Mouse (Mus musculus): Measurements from ENCODE around the gene Tmem256. TPM values are rescaled to one million over a fixed set of nuclear protein-coding genes. Genes with fewer than 3 reads are reported as not detected.
A peak's percentile ranks its signal among the peaks of the same experiment; 100 is the strongest.

Gene Tmem256
- 203 and 206 TPM in 2 replicates for total RNA-seq (2012; rRNA removed)
- total RNA-seq (2014; rRNA removed): 262 and 327 TPM in 2 replicates
- 185 and 218 TPM in 2 replicates for polyA plus RNA-seq (2012; ENCODE audit: insufficient read length, low read depth)

- Histone ChIP-seq H3K4me1 (ENCODE audit: control insufficient read depth in 1 of 2, insufficient read depth in 2 of 2) (peaks cover 10 to 23% of the 10 kb centered on the region in 2 experiments), H3K27ac (ENCODE audit: insufficient read depth, low read depth) (no peak within 1 kb of the TSS; the same call in 1 of the 2 replicates), H3K36me3 (replicated peaks in 1 of 2; ENCODE audit: control insufficient read depth in 1 of 2, insufficient read depth in 1 of 2, low read length in 1 of 2) (peaks cover 3 to 9% of the 10 kb centered on the region in 2 experiments), H3K79me2 (replicated peaks; ENCODE audit: control insufficient read depth, extremely low read depth, insufficient read depth, poor library complexity, severe bottlenecking) (no peaks in the 10 kb centered on the region), H3K27me3 (replicated peaks) (peaks cover 31% of the 10 kb centered on the region), H3K4me3 (replicated peaks in 1 of 3; ENCODE audit: low read depth in 2 of 3, low read length in 2 of 3, poor library complexity in 1 of 3) (peak within 1 kb of the TSS; percentile 62 to 100 (median 67)), H3K9ac (ENCODE audit: insufficient read depth, low read depth) (peak within 1 kb of the TSS; percentile 80), H3K4me2 (ENCODE audit: insufficient read depth, low read depth, poor library complexity, severe bottlenecking) (peak within 1 kb of the TSS; percentile 98), H3K9me3 (replicated peaks; ENCODE audit: low read length) (no peaks in the 10 kb centered on the region)
- TF ChIP-seq ELF1 (IDR thresholded peaks at IDR 0.05; ENCODE audit: low read depth, low read length): peak; percentile 67
- TF ChIP-seq POLR2A (IDR thresholded peaks at IDR 0.05; ENCODE audit: low read depth, low read length): peak; percentile 89
- TF ChIP-seq GABPA (IDR thresholded peaks at IDR 0.05; ENCODE audit: insufficient replicate concordance, low read depth, low read length): peak; percentile 92
- TF ChIP-seq MAZ (IDR thresholded peaks at IDR 0.05; ENCODE audit: low read depth, low read length): peak; percentile 25; the same call in 1 of the 2 replicates
- TF ChIP-seq NELFE (IDR thresholded peaks at IDR 0.05; ENCODE audit: low read depth, low read length): peak; percentile 93
- TF ChIP-seq MAFK (IDR thresholded peaks at IDR 0.05; ENCODE audit: insufficient replicate concordance, low read length): no peak
- peak; percentile 68; the same call in 1 of the 2 replicates for TF ChIP-seq KAT2A (IDR thresholded peaks at IDR 0.05; ENCODE audit: insufficient replicate concordance, low read length)
- peak; percentile 44; the same call in 1 of the 2 replicates for TF ChIP-seq MXI1 (IDR thresholded peaks at IDR 0.05; ENCODE audit: low read depth, low read length)
- 0 out of 2 replicates have a peak, but pooled peaks have one; percentile 38 for TF ChIP-seq MYC (IDR thresholded peaks at IDR 0.05; ENCODE audit: low read depth, low read length)
- peak; percentile 85 for TF ChIP-seq HCFC1 (IDR thresholded peaks at IDR 0.05; ENCODE audit: low read depth, low read length)
- TF ChIP-seq MEF2A (IDR thresholded peaks at IDR 0.05; ENCODE audit: borderline replicate concordance, low read depth, low read length): no peak; the same call in 1 of the 2 replicates
- no peak for TF ChIP-seq ZKSCAN1 (IDR thresholded peaks at IDR 0.05; ENCODE audit: borderline replicate concordance, low read depth, low read length)
- TF ChIP-seq SMC3 (IDR thresholded peaks at IDR 0.05; ENCODE audit: low read depth, low read length): no peak; the same call in 1 of the 2 replicates
- peak; percentile 93 for TF ChIP-seq CHD2 (IDR thresholded peaks at IDR 0.05; ENCODE audit: low read length)
- peak; percentile 90 for TF ChIP-seq BHLHE40 (IDR thresholded peaks at IDR 0.05; ENCODE audit: low read depth, low read length)
- no peak for TF ChIP-seq ZC3H11A (IDR thresholded peaks at IDR 0.05; ENCODE audit: low read depth, low read length)
- peak; percentile 56; the same call in 1 of the 2 replicates for TF ChIP-seq UBTF (IDR thresholded peaks at IDR 0.05; ENCODE audit: low read depth, low read length)
- TF ChIP-seq ZNF384 (IDR thresholded peaks at IDR 0.05; ENCODE audit: low read depth, low read length): no peak
- TF ChIP-seq TCF12 (IDR thresholded peaks at IDR 0.05; ENCODE audit: low read depth, low read length): peak; percentile 90
- TF ChIP-seq CTCF (conservative IDR thresholded peaks at IDR 0.05 in 1 of 2, IDR thresholded peaks at IDR 0.05 in 1 of 2; ENCODE audit: low read depth in 2 of 2, low read length in 2 of 2): no peak
- no peak for TF ChIP-seq PAX5 (IDR thresholded peaks at IDR 0.05; ENCODE audit: low read length)
- peak; percentile 85 for TF ChIP-seq SIN3A (IDR thresholded peaks at IDR 0.05; ENCODE audit: low read length)
- peak; percentile 70 for TF ChIP-seq TBP (conservative IDR thresholded peaks at IDR 0.05; ENCODE audit: low read depth, low read length)
- peak; percentile 83; the same call in 1 of the 2 replicates for TF ChIP-seq E2F4 (IDR thresholded peaks at IDR 0.05; ENCODE audit: insufficient replicate concordance, low read depth, low read length)
- TF ChIP-seq RAD21 (IDR thresholded peaks at IDR 0.05; ENCODE audit: low read depth, low read length): no peak
- peak; percentile 58 for TF ChIP-seq USF1 (IDR thresholded peaks at IDR 0.05; ENCODE audit: low read depth, low read length)
- peak; percentile 77; the same call in 1 of the 2 replicates for TF ChIP-seq POLR2AphosphoS2 (IDR thresholded peaks at IDR 0.05; ENCODE audit: low read depth, low read length)
- peak; percentile 75 for TF ChIP-seq MAX (IDR thresholded peaks at IDR 0.05; ENCODE audit: low read length)
- peak; percentile 82 for TF ChIP-seq ZMIZ1 (IDR thresholded peaks at IDR 0.05; ENCODE audit: low read depth, low read length)
- TF ChIP-seq EP300 (IDR thresholded peaks at IDR 0.05; ENCODE audit: low read length): 0 out of 2 replicates have a peak, but pooled peaks have one; percentile 12
- no peak for TF ChIP-seq NRF1 (IDR thresholded peaks at IDR 0.05; ENCODE audit: low read depth, low read length)
- no peak; the same call in 1 of the 2 replicates for TF ChIP-seq IRF4 (IDR thresholded peaks at IDR 0.05; ENCODE audit: low read depth, low read length)
- no peak for TF ChIP-seq CHD1 (IDR thresholded peaks at IDR 0.05; ENCODE audit: low read depth, low read length)
- TF ChIP-seq JUND (conservative IDR thresholded peaks at IDR 0.05; ENCODE audit: low read depth, low read length): no peak; the same call in 1 of the 2 replicates
- dilution Hi-C loops (cut with MboI; ENCODE audit: extremely low pct_ligation_motif_present, extremely low pct_unique_long_range_greater_than_20kb, low sequenced_read_pairs): no loop called here
- in situ Hi-C loops (cut with MboI; ENCODE audit: low pct_ligation_motif_present, low pct_unique_long_range_greater_than_20kb, low sequenced_read_pairs): no loop called here
- DNase-seq (ENCODE audit: extremely low read depth): peak; percentile 100
Measured at GRCm38 (mm10) chr11:69837952-69838713, at the start of gene Tmem256. Gene Tmem256 (plus strand): TSS chr11:69838514.

Measured in CH12.LX (cell line).